Mouse (Mus musculus) midbrain, embryonic 11.5 days (tissue): ENCODE results near the gene Acsf2. TPM values are rescaled to one million over a fixed set of nuclear protein-coding genes. Genes with fewer than 3 reads are reported as not detected.

Experiments
- ATAC-seq: fragments of 200-750 bp; cut with Nextera tagmentation; 2 replicates; pipeline ENCODE4 v1.8.0; 2017; ENCODE audit warnings: moderate TSS enrichment, moderate library complexity; ENCODE audit not compliant: low FRiP score
- DNase-seq: peaks from one replicate; pipeline ENCODE4 v3.0.0; 2015; ENCODE audit warnings: low spot score; ENCODE audit errors: missing footprints
- H3K27ac ChIP-seq: fragments of 300-500 bp; sonication (generic); 2 replicates; pipeline ENCODE4 v1.5.1; 2014; ENCODE audit warnings: low read depth, low read length
- H3K27me3 ChIP-seq: fragments of 300-500 bp; sonication (generic); 2 replicates; pipeline ENCODE4 v1.6.1; 2014; ENCODE audit warnings: mild to moderate bottlenecking, low read length, moderate library complexity, mixed read lengths; ENCODE audit not compliant: control insufficient read depth, insufficient read depth
- H3K36me3 ChIP-seq: fragments of 300-500 bp; sonication (generic); 2 replicates; pipeline ENCODE4 v1.6.1; 2014; ENCODE audit warnings: mild to moderate bottlenecking, low read length, moderate library complexity, mixed read lengths; ENCODE audit not compliant: control insufficient read depth, insufficient read depth
- H3K4me1 ChIP-seq: fragments of 300-500 bp; sonication (generic); 2 replicates; pipeline ENCODE4 v1.6.1; 2014; ENCODE audit warnings: low read length; ENCODE audit not compliant: control insufficient read depth, insufficient read depth
- H3K4me2 ChIP-seq: fragments of 300-500 bp; sonication (generic); 2 replicates; pipeline ENCODE4 v1.6.1; 2014; ENCODE audit warnings: mild to moderate bottlenecking, moderate library complexity
- H3K4me3 ChIP-seq: fragments of 300-500 bp; sonication (generic); 2 replicates; pipeline ENCODE4 v1.5.1; 2014; ENCODE audit warnings: low read depth, low read length
- H3K9ac ChIP-seq: fragments of 300-500 bp; sonication (generic); 2 replicates; pipeline ENCODE4 v1.6.1; 2014; ENCODE audit warnings: low read length
- H3K9me3 ChIP-seq: fragments of 300-500 bp; sonication (generic); 2 replicates; pipeline ENCODE4 v1.6.1; 2016; ENCODE audit warnings: low read length; ENCODE audit not compliant: control insufficient read depth
- WGBS: fragments of 180-500 bp; shearing (Covaris S2); extraction: QIAGEN DNeasy Blood & Tissue Kit; methylation state at CpG from one replicate; pipeline ENCODE4 v1.1.7; 2014; 5-methylcytosine and 5-hydroxymethylcytosine counted together
- polyA plus RNA-seq: library from polyadenylated mRNA; unstranded; fragments of >200 nt; fragmentation: Nextera tagmentation; extraction: Ambion mirVana; gene quantifications from 2 replicates; pipeline ENCODE4 v1.2.1, GENCODE M21; 2014

Acsf2 gene
- polyA plus RNA-seq, 1 experiment from 2014 or later, result 4.9 TPM

DNA sequence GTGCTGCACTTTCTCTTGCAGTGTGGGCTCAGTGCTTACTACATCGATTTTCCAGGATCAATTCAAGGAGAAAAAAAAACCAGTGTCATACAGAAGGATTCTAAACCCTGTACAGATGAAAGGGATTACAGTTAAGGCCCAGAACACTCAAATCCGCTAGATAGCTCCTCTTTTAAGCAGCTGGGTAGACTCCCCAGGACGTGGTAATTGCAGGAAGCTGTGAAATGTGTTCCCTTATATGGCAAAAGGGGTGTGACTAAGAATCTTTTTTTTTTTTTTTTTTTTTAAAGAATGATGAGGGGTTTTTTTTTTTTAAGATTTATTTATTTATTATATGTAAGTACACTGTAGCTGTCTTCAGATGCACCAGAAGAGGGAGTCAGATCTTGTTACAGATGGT lies 72.8 kb downstream of the Acsf2 start:
- no peak overlapping the region for H3K9ac ChIP-seq
- 48% methylated on average over 3 of the region's 3 CpGs for WGBS
- no peak for ATAC-seq

DNA sequence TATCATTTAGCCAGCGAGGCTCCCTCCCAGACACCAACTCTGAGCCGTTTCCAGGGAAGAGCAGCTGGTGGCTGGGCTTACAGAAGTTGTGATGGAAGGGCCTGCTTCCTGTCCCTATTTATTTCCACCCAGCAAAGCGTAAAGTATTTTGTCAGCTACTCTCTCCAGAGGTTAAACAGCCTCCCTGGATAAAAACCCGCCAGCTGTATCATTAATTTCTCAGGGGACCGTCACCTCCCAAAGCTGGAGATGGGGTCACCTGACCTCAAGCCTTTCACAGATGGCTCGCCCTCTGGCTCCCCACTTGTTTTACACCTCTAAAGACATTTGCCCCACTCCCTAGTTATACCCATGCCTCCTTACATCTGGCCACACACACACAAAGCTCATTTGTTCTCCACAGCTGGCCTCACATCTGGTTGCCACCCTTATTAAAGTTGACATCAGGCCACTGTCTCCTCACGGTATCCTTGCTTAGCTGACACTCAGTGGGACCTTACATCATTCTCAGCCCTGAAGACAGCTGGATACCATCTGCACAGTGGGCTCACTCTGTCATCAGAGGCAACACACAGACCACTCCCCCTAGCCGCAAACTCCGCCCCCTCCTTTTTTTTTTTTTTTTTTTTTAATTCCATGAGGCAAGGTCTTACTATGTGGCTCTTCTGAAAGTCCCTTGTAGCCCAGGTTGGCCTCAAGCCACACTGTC lies 75.3 kb downstream of the Acsf2 start:
- H3K4me1 ChIP-seq, result no peaks in the 10 kb centered on the region; the same call in 1 of the 2 replicates
- H3K27ac ChIP-seq, result no peak overlapping the region
- no peak overlapping the region for H3K9ac ChIP-seq
- no peaks in the 10 kb centered on the region for H3K27me3 ChIP-seq
- H3K4me2 ChIP-seq, result no peak overlapping the region
- ATAC-seq, result peak; percentile 50; the same call in 1 of the 2 replicates
- no peak for DNase-seq
- no peaks in the 10 kb centered on the region for H3K36me3 ChIP-seq
- no peak overlapping the region for H3K4me3 ChIP-seq
- 54% methylated on average over 9 of the region's 9 CpGs for WGBS
- no peaks in the 10 kb centered on the region for H3K9me3 ChIP-seq

More for the DNA sequence above, 72.8 kb downstream of the Acsf2 start:
- no peak for DNase-seq
- Histone ChIP-seq H3K9me3 (no peaks in the 10 kb centered on the region), H3K27ac (no peak overlapping the region), H3K27me3 (no peaks in the 10 kb centered on the region), H3K4me2 (no peak overlapping the region), H3K4me1 (no peaks in the 10 kb centered on the region), H3K36me3 (no peaks in the 10 kb centered on the region), H3K4me3 (no peak overlapping the region)

DNA sequence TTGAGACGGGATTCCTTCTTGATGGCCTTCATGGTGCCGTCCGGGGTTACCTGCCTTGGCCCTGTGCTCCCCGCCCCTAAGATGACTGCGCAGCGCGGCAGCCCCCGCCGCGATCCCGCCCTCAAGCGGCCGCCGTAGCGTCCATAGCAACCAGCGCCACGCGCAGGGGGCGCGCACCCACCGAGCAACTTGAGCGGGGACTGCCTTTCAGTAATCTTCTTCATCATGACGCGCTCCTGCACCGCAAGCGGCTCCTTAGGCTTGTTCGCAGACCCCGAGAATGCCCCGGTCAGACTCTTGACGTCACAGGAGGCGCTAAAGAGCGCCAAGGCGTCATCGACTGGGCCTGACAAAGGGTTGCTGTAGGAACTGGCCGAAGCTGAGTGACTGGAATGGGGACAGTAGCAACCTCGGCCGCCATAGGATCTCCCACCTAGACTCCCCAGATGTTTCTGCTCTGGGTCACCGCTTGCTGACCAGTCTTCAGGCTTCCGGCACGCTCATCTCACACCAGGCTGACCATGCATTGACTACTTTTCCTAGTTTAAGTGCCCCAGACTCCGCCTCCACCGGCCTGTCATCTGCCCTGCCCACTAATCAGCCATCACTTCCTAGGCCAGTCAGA lies 80.3 kb downstream of the Acsf2 start, which contains the start of gene Mycbpap:
Gene Mycbpap (minus strand): TSS at position 524 of the 625 bp plus-strand sequence.
- peak within 1 kb of the TSS; percentile 60 for H3K9ac ChIP-seq
- peaks cover 9% of the 10 kb centered on the region for H3K4me1 ChIP-seq
- peak within 1 kb of the TSS; percentile 87 for H3K4me2 ChIP-seq
- H3K27me3 ChIP-seq, result no peaks in the 10 kb centered on the region
- no peaks in the 10 kb centered on the region for H3K36me3 ChIP-seq
- peak; percentile 98 for DNase-seq
- peak; percentile 85 for ATAC-seq
- H3K27ac ChIP-seq, result no peak within 1 kb of the TSS
- 1% methylated on average over 42 of the region's 42 CpGs for WGBS
- peak within 1 kb of the TSS; percentile 51 for H3K4me3 ChIP-seq
- H3K9me3 ChIP-seq, result no peaks in the 10 kb centered on the region

DNA sequence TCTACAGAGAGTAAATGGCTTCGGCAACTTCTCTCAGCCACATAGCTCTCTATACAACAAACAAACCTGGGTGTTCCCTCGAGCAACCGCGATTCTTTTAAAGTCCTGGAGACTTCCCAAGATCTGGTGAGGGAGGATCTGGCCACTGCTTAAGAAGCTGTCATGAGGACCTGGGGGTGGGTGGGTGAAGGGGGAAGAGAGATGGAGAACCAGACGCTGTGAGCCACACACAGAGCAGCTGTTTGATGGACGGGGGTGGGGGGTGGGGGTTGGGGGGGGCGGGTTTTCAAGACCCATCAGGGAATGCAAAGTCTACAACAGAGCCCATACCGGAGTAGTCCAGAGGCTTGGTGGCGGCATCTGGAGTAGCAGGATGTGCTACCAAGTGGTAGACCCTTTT lies 88.2 kb downstream of the Acsf2 start:
- Histone ChIP-seq H3K4me2 (no peak overlapping the region), H3K4me1 (no peaks in the 10 kb centered on the region), H3K9me3 (no peaks in the 10 kb centered on the region), H3K27me3 (no peaks in the 10 kb centered on the region), H3K4me3 (no peak overlapping the region), H3K36me3 (no peaks in the 10 kb centered on the region), H3K9ac (no peak overlapping the region), H3K27ac (no peak overlapping the region)
- 75% methylated on average over 9 of the region's 9 CpGs for WGBS
- DNase-seq (no peak), ATAC-seq (no peak)

DNA sequence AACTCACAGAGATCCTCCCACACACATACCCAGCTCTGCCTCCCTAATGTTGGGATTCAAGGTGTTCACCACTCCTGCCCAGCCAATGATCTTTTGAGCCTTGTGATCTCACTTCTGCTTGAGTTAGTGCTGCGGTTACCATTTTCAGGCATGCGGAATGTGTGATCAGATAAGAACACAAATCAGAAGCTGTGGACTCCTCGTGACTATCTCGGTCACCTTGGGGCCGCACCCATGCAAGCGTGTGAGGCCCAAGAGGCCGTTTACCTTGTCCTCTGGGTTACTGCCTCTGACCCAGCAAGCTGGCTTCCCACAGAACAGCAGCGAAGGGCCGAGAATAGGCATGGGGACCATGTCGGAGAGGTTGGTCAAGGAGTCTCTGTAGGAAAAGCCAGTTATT lies 92.7 kb downstream of the Acsf2 start:
- Histone ChIP-seq H3K4me3 (no peak overlapping the region), H3K4me1 (no peaks in the 10 kb centered on the region), H3K27me3 (no peaks in the 10 kb centered on the region), H3K27ac (no peak overlapping the region), H3K36me3 (no peaks in the 10 kb centered on the region), H3K9ac (no peak overlapping the region), H3K4me2 (no peak overlapping the region), H3K9me3 (no peaks in the 10 kb centered on the region)
- WGBS, result 91% methylated on average over 10 of the region's 10 CpGs
- DNase-seq (no peak), ATAC-seq (no peak)

Other genes starting within 250 kb of the Acsf2 start
- gene Abcc3, start 208.9 kb downstream of the Acsf2 start, polyA plus RNA-seq, result 0.47 and 0.49 TPM in 2 replicates
- gene Cacna1g, start 127.7 kb downstream of the Acsf2 start, polyA plus RNA-seq, result 7.6 and 9.3 TPM in 2 replicates
- gene Spata20, start 115.7 kb downstream of the Acsf2 start, polyA plus RNA-seq, result not detected in 2 replicates
- 0.27 and 0.50 TPM in 2 replicates for gene Epn3, start 101.9 kb downstream of the Acsf2 start, polyA plus RNA-seq
- gene Mycbpap, start 80.1 kb downstream of the Acsf2 start, polyA plus RNA-seq, result 3.7 and 4.1 TPM in 2 replicates
- gene Rsad1, start 52.6 kb downstream of the Acsf2 start, polyA plus RNA-seq, result 3.7 and 3.9 TPM in 2 replicates
- gene Chad, start 36.8 kb downstream of the Acsf2 start, polyA plus RNA-seq, result 0.20 and 0.30 TPM in 2 replicates
- gene Lrrc59, start 27.9 kb upstream of the Acsf2 start, polyA plus RNA-seq, result 183 and 199 TPM in 2 replicates
- 125 and 129 TPM in 2 replicates for gene Mrpl27, start 51.9 kb upstream of the Acsf2 start, polyA plus RNA-seq
- 46.8 and 47.7 TPM in 2 replicates for gene Eme1, start 52.1 kb upstream of the Acsf2 start, polyA plus RNA-seq
- 8.2 and 12.0 TPM in 2 replicates for gene Xylt2, start 75.6 kb upstream of the Acsf2 start, polyA plus RNA-seq
- gene Gm11541, start 102.6 kb upstream of the Acsf2 start, polyA plus RNA-seq, result not detected in 2 replicates
- 0.22 TPM in 1 of 2 replicates, not detected in the other for gene Cdc34b, start 139.9 kb upstream of the Acsf2 start, polyA plus RNA-seq
- not detected in 2 replicates for gene Tmem92, start 180.8 kb upstream of the Acsf2 start, polyA plus RNA-seq